Mouse (Mus musculus): ENCODE results near the gene Gng12. TPM values are rescaled to one million over a fixed set of nuclear protein-coding genes. Genes with fewer than 3 reads are reported as not detected.

Gene Gng12
- polyA plus RNA-seq, 1 experiment, result 91.5 TPM

DNA sequence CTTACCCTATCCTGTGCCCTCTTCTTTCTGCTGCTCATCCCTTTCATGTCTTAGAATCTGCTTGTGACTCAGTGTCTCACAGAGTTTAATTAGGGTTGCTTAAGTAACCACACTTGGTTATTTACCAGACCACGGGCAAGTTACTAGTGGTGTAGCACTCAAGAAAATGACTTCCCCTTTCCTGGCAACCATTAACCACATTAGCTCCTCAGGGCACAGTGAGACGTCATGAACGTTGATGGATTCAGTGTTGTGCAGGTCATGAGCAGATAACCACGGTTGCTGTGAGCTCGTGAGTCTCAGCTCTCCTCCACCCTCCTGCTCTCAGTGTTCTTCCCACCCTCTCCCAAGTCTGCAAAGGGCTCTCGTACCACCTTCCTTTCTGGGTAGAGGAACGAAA is 33.5 kb downstream of the Gng12 start:
- Histone ChIP-seq H3K4me1 (ENCODE audit: control insufficient read depth, insufficient read depth, low read length) (peaks cover 26% of the 10 kb centered on the region), H3K27ac (ENCODE audit: insufficient read depth, low read depth, low read length) (no peak overlapping the region), H3K4me3 (ENCODE audit: insufficient read depth, low read length) (peak overlapping the region; percentile 12; the same call in 1 of the 2 replicates)
- TF ChIP-seq CTCF (IDR thresholded peaks at IDR 0.05; ENCODE audit: low read depth, low read length) (no peak), POLR2A (IDR thresholded peaks at IDR 0.05; ENCODE audit: borderline replicate concordance, low read depth, low read length) (no peak)

- no peak overlapping the region for H3K4me3 ChIP-seq (ENCODE audit: insufficient read depth, low read length)
- H3K27ac ChIP-seq (ENCODE audit: insufficient read depth, low read depth, low read length), result no peak overlapping the region
- H3K4me1 ChIP-seq (ENCODE audit: control insufficient read depth, insufficient read depth, low read length), result peaks cover 18% of the 10 kb centered on the region
- no peak for TF ChIP-seq POLR2A (IDR thresholded peaks at IDR 0.05; ENCODE audit: borderline replicate concordance, low read depth, low read length)
Measured at GRCm38 (mm10) chr6:66932206-66932819, 36.1 kb downstream of the Gng12 start.

- Histone ChIP-seq H3K4me3 (ENCODE audit: insufficient read depth, low read length) (no peak overlapping the region), H3K27ac (ENCODE audit: insufficient read depth, low read depth, low read length) (no peak overlapping the region), H3K4me1 (ENCODE audit: control insufficient read depth, insufficient read depth, low read length) (peaks cover 40% of the 10 kb centered on the region)
- TF ChIP-seq CTCF (IDR thresholded peaks at IDR 0.05; ENCODE audit: low read depth, low read length) (no peak), POLR2A (IDR thresholded peaks at IDR 0.05; ENCODE audit: borderline replicate concordance, low read depth, low read length) (no peak)
Measured at GRCm38 (mm10) chr6:66940656-66941235, 44.5 kb downstream of the Gng12 start.

GRCm38 (mm10) chr6:66941792-66942191 is 45.6 kb downstream of the Gng12 start:
- no peak for TF ChIP-seq POLR2A (IDR thresholded peaks at IDR 0.05; ENCODE audit: borderline replicate concordance, low read depth, low read length)
- TF ChIP-seq CTCF (IDR thresholded peaks at IDR 0.05; ENCODE audit: low read depth, low read length), result no peak
- H3K4me3 ChIP-seq (ENCODE audit: insufficient read depth, low read length), result no peak overlapping the region
- H3K27ac ChIP-seq (ENCODE audit: insufficient read depth, low read depth, low read length), result peak overlapping the region; percentile 16; the same call in 1 of the 2 replicates
- peaks cover 44% of the 10 kb centered on the region for H3K4me1 ChIP-seq (ENCODE audit: control insufficient read depth, insufficient read depth, low read length)

DNA sequence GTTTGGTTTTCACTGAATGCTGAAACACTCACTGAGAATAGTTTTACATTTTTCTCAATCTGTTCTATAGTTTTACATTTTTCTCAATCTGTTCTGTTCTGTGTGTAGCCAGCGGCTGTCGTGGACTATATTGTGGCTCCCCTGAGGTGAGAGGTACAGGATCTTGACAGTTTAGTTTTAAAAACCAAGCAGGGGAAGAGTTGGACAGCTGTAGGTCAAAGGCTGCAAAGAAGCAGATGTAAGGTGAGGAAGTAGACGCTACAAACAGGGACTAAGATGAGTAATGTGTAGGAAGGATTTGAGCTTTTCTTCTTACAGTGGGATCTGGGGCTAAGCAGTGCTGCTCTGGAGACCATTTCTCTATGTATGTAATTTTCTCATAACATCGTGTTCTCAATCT is 46.6 kb downstream of the Gng12 start:
- TF ChIP-seq CTCF (IDR thresholded peaks at IDR 0.05; ENCODE audit: low read depth, low read length) (no peak), POLR2A (IDR thresholded peaks at IDR 0.05; ENCODE audit: borderline replicate concordance, low read depth, low read length) (no peak)
- Histone ChIP-seq H3K4me3 (ENCODE audit: insufficient read depth, low read length) (no peak overlapping the region), H3K4me1 (ENCODE audit: control insufficient read depth, insufficient read depth, low read length) (peaks cover 48% of the 10 kb centered on the region), H3K27ac (ENCODE audit: insufficient read depth, low read depth, low read length) (no peak overlapping the region)

DNA sequence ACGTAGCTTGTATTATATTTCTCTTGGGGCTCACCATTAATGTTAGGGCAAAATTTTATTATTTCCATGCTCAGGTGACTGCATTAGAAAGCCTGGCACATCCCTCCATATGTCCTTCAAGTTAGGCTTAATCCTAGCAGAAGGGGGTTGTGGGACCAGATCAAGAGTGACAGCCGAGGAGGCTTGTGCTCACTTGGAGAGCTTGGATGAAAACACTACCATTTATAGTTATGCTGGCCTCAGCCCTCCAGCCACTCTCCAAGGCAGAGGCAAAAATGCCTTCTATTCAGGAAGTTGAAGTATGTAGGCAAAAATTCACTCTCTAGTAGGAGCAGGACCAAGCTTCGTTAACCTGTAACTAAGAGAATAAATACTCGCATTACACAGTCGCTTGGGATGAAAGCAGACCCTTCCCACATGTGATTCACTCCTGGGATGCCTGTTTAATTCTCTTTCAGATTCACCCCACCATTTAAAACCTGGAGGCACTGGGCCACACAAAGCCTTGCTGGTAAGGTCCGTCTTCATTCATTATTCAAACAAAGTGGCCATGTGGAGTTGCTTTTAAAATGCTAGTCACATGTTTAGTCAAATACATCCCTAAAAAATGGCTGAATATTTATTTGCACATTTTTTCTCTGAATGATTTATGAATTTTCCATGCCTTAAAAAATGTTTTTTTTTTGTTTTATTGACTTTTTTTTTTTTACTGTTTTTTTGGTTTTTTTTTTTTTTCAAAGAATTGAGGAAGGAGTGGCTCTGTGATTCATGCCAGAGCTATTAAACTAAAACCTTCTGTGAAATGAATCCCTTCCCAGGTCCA is 47.4 kb downstream of the Gng12 start:
- TF ChIP-seq POLR2A (IDR thresholded peaks at IDR 0.05; ENCODE audit: borderline replicate concordance, low read depth, low read length) (no peak), CTCF (IDR thresholded peaks at IDR 0.05; ENCODE audit: low read depth, low read length) (no peak)

GRCm38 (mm10) chr6:66944190-66945003 is 48.2 kb downstream of the Gng12 start:
- peaks cover 55% of the 10 kb centered on the region for H3K4me1 ChIP-seq (ENCODE audit: control insufficient read depth, insufficient read depth, low read length)
- 0 out of 2 replicates have a peak overlapping the region, but pooled peaks have one; percentile 2 for H3K4me3 ChIP-seq (ENCODE audit: insufficient read depth, low read length)
- peak overlapping the region; percentile 14; the same call in 1 of the 2 replicates for H3K27ac ChIP-seq (ENCODE audit: insufficient read depth, low read depth, low read length)
- TF ChIP-seq CTCF (IDR thresholded peaks at IDR 0.05; ENCODE audit: low read depth, low read length), result no peak

More for the DNA sequence above, 47.4 kb downstream of the Gng12 start:
- H3K27ac ChIP-seq (ENCODE audit: insufficient read depth, low read depth, low read length), result no peak overlapping the region
- no peak overlapping the region for H3K4me3 ChIP-seq (ENCODE audit: insufficient read depth, low read length)
- H3K4me1 ChIP-seq (ENCODE audit: control insufficient read depth, insufficient read depth, low read length), result peaks cover 55% of the 10 kb centered on the region

GRCm38 (mm10) chr6:66945004-66945356 is 48.8 kb downstream of the Gng12 start:
- no peak for TF ChIP-seq POLR2A (IDR thresholded peaks at IDR 0.05; ENCODE audit: borderline replicate concordance, low read depth, low read length)
- no peak for TF ChIP-seq CTCF (IDR thresholded peaks at IDR 0.05; ENCODE audit: low read depth, low read length)
- Histone ChIP-seq H3K27ac (ENCODE audit: insufficient read depth, low read depth, low read length) (no peak overlapping the region), H3K4me3 (ENCODE audit: insufficient read depth, low read length) (no peak overlapping the region), H3K4me1 (ENCODE audit: control insufficient read depth, insufficient read depth, low read length) (peaks cover 56% of the 10 kb centered on the region)

DNA sequence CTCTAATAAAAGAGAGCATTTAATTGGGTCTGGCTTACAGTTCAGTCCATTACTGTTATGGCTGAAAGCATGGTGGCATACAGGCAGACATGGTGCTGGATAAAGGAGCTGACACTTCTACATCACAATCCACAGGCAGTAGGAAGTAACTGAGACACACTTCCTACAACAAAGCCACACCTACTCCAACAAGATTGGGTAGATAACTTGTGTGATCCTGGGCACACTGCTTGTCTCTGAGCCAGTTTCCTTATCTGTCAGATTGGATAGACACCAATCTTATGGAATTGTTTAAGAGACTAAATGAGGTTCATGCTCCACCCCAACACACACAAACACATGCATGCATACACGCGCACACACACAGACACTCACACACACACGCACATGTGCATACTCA is 51.9 kb downstream of the Gng12 start:
- Histone ChIP-seq H3K4me1 (ENCODE audit: control insufficient read depth, insufficient read depth, low read length) (peaks cover 55% of the 10 kb centered on the region), H3K4me3 (ENCODE audit: insufficient read depth, low read length) (no peak overlapping the region), H3K27ac (ENCODE audit: insufficient read depth, low read depth, low read length) (no peak overlapping the region)
- no peak for TF ChIP-seq POLR2A (IDR thresholded peaks at IDR 0.05; ENCODE audit: borderline replicate concordance, low read depth, low read length)
- TF ChIP-seq CTCF (IDR thresholded peaks at IDR 0.05; ENCODE audit: low read depth, low read length), result no peak

Data from bone marrow macrophage, adult 2 months (primary cell).